Mouse (Mus musculus) cerebellum, adult 18-20 months (tissue): ENCODE measurements around the gene Scn3b.

Source experiments
- DNase-seq, 2 experiments: peaks; one replicate each; pipeline ENCODE4 v3.0.0; 2021

Scn3b gene

DNA sequence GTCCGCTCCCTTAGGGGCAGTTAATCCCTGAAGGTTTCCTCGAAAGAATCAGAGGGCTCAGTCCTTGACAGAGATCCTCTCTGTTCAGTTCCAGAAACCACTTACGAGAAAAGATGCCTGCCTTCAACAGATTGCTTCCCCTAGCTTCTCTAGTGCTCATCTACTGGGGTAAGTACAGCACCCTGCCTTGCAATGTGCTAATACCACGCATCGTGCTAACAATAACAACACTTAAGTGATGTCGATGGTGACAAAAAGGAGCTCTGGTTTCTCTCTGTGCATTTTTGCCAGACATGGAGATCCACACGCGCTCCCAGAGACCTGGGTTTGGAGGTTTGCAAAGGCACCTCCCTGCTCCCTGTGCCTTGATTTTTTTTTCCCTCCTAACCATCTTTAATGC is 863 bp downstream of the Scn3b start:
- no peak for DNase-seq

GRCm38 (mm10) chr9:40271075-40271474 is 2.1 kb downstream of the Scn3b start:
- DNase-seq, result no peak

DNA sequence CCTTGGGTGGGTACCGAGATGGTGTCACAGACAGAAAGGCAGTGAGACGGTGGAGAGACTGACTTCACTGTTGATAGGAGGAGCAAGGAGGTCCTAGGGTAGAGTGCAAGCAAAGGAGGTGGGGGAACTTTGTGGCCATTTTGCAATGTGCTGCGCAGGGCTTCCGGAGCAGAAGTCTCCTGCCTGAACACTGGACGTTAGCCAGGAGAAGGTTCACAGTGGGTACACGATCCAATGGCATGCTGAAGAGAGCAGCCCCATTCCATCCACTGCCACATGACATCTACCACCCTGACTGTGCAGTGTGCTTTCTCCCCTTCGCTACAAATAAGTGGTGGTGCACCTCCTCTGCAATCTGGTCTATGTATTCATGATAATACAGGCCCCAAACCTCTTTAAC is 3.8 kb downstream of the Scn3b start:
- no peak for DNase-seq

GRCm38 (mm10) chr9:40275904-40276303 is 6.9 kb downstream of the Scn3b start:
- no peak for DNase-seq

GRCm38 (mm10) chr9:40277671-40278070 is 8.7 kb downstream of the Scn3b start:
- DNase-seq, result no peak

DNA sequence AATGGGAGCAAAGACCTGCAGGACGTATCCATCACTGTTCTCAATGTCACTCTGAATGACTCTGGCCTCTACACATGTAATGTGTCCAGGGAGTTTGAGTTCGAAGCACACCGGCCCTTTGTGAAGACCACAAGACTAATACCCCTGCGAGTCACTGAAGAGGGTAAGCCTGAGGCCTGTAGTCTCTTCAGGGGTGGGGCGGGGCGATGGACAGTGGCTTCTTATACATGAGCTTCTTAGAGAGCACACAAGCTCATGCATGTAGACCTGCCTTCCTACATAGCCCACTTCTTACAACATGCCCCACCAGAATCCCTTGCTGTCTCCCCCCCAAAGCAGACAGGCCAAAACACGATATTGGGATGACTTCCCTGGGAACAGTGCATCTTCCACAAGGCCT is 10.4 kb downstream of the Scn3b start:
- DNase-seq, result no peak

DNA sequence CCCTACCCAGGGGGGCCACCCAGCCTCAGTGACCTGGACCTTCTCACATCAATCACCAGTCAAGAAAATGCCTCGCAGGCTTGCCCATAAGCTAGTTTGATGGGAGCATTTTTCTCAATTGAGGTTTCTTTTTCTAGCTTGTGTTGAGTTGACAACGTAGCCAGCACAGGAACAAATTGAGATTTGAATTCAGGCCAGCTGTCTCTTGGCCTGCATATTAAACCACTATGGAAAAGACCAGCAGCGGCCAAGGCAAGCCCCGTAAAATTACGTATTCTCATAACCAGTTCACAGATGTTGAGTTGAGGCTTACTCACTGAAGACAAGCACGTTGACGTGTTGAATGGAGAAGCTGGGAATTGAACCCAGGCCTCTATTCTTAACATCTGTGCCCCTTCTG is 14.0 kb downstream of the Scn3b start:
- no peak for DNase-seq

GRCm38 (mm10) chr9:40292475-40292874 is 23.5 kb downstream of the Scn3b start:
- DNase-seq, result no peak

GRCm38 (mm10) chr9:40293286-40293685 is 24.3 kb downstream of the Scn3b start:
- no peak for DNase-seq

DNA sequence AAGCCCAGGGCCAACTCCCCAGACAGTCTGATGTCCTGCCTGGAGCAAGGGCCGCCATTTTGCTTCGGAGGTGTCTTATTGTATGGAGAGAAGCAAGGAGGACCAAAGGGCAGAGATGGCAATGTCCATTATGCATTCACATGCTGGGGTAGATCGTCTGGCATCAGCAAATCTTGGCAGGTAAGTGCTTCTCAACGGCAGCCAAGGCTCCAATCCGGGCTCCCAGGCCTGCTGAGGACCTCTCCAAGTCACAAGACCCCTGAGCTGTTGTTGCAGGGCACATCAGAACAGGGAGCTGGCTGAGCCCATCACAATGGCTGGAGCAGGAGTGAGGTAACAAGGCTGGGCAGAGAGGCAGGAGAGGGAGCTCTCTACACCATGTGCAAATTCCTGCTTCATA is 24.7 kb downstream of the Scn3b start:
- no peak for DNase-seq

- no peak for DNase-seq
Observed at GRCm38 (mm10) chr9:40294210-40294609, 25.2 kb downstream of the Scn3b start.

GRCm38 (mm10) chr9:40294866-40295265 is 25.8 kb downstream of the Scn3b start:
- no peak for DNase-seq

- peak; percentile 64 to 68 for DNase-seq
Observed at GRCm38 (mm10) chr9:40296251-40296650, 27.2 kb downstream of the Scn3b start.

DNA sequence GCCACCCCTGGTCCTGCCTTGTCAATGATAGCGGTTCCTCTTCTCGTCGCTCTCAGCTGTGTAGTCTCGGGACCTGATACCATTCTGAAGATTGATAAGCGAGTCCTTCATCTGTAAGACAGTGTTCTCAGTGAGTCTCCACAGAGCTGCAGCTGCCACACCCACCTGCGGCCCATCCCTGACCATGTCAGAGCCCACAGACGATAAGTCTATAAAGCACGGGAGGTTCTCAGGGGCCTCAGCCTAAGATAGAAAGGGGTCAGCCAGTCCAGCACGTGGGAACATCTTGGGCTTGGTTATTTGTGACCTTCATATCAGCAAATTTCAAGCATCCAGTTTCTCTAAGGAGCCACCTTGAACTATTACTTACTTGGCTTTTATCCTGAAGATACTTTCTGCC is 29.0 kb downstream of the Scn3b start:
- DNase-seq, result no peak

- no peak for DNase-seq
Observed at GRCm38 (mm10) chr9:40299323-40299722, 30.3 kb downstream of the Scn3b start.

DNA sequence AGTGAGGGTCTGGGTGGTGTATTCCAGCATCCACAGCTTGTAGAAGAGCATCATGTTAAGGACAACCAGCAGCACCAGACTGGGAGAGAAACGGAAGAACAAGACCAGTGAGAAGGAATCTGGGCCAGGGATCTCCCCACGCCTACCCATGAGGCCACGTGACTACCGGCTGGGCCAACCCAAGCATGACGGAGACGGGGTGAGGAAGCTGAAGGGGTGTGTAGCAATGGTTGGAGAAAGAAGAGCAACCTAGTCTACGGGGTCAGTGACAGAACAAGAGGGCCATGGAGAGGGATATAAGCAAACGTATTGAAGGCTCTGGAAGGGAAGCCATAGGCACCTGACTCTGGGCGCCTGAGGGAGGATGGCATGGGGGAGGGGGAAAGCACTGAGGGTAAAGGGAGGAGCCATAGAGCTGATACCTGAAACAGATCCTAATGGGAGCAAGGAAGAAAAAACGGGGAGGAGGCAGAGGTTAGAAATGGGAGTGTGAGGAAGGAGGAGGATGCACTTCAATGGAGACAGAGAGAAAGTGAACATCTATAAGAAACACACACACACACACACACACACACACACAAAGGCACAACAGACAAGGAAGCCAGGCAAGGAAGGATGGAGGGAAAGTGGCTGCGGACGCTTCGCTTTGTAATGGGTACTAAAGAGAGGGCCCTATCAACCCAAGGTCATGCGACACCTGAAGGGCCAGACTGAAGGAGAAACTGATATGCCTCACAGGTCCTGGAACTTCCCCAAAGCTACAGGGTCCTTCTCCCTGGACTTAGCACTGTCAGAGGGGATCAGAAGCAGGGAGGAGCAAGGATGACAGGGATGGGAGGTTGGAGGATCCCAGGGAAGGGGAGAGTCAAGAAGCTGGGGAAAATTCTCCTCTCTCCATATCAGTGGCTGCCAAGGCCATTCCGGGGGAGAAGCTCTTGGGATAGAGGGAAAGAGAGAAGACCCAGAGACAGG is 31.3 kb downstream of the Scn3b start:
- no peak for DNase-seq

DNA sequence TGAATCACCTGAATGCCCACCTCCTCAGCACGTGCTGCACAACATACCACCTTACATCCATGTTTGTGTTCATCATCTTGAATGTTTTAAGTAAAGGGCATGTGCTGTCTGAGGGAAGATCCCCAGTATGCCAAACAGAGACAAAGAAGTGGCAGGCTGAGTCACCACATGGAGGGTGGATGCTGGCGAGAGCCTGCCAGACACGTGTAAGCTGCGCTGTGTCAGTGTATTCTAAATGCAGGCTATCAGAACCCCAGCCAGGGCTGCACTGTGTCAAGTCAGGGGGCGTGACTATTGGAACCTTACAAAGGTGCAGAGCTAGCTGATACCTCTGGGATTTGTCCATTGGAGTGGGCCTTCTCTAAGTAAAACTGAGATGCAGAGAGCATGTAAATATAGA is 32.5 kb downstream of the Scn3b start:
- no peak for DNase-seq

DNA sequence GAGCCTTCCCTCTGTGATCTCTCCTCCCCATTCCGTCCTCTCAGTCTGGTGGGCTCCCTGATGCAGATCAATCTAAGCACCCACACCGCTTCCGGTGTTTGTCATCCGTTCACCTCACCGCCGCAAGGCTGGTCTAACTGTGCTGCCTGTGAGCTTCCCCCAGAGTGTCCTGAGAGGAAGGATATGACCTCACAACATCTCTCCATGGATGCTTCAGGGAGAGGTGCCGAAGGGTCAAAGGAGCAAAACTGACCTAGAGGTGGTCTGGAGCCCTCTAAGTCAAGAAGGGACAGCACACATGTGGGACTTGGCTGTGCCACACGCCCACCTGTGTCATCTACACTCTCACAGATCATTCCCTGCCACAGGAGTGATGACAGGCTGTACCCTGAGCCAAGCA is 33.4 kb downstream of the Scn3b start:
- DNase-seq, result no peak

DNA sequence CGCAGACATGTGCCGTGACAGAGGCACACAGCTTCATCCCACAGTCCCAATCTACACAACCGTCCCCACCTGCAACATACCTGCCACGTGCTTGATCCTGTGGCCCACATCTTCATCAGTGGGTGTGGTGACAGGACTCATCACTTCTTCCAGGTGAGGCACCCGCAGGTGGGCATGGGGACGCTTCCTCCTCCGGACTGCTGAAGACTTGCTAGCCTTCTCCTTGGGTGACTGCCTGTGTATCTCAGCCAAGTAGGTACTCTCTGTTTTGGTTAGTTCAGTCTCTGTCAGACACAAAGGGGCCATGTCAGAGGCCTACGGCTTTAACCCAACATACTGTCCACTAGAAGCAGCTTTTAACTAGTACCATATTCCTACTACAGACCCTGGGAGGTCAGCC is 35.2 kb downstream of the Scn3b start:
- DNase-seq, result no peak

DNA sequence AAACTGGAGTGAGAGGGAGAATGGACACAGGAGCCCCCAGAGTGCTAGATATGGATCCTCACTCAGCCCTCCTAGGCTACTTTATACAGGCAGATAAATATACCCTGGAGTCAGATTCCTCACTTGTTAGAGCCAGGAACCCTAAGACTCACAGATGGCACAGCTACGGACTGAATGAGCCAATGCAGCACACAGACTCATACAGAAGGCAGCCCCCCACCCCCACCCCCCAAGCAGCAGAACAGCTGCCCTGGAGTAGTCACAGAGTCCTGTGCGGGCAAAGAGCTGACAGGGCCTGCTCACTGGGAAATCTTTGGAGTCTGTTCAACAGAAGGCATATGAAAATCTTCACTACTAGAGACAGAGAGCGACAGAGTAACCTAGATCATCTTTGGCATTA is 38.3 kb downstream of the Scn3b start:
- DNase-seq, result no peak

GRCm38 (mm10) chr9:40309876-40310275 is 40.9 kb downstream of the Scn3b start:
- DNase-seq, result no peak

DNA sequence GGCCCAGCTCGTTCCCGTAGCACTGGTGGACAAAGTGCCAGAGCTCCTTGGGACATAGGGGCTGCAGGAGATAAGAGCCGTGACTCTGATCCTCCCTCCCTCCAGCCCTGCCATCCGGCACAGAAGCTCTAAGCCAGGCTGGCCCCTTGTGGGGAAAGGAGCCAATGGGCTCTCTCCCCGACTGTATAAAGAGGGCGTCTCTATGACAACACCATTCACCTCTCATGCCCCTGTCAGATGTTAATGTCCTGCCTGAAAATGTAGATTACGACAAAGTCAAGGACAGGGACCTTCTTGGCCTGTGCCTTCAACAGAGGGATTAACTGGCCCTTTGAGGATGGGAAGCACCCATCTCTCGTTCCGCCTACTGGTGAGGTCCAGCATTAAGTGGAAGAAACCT is 42.8 kb downstream of the Scn3b start:
- no peak for DNase-seq

DNA sequence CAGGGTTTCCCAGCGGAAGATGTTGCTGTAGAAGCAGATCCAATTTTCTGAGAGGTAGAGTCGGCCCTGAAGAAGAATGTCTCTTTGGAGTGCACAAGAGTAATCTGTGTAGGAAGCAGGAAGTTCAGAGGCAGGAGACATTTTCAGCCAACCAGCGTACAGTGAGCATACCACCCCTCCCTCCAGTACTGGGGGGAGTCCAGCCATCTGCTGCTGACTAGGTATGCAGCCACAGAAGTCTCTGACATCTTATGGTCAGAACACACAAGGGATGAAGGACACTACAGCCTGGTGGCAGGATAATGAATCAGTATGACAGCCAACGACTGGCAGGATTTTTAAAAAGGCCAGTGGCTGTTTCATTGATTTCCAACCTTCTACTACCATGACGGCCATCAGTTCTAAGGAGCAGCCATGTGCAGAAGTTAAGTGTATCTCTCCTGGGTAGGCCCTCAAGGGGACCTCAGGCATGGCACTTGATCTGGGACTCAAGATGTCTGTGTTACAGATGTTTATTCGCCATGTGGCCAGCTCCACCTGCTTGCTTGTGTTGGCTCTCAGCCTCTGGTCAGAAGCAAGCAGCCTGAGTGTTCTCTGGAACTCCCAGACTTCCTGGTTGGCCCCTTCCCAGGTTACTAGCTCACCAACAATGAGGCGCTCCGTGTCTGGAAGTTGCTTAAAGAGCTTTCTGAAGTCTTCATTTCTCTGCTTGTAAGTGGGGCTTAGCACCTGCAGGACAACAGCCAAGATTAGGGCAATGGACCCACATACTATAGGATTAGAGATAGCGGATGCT is 48.0 kb downstream of the Scn3b start:
- peak in 1 of 2 experiments; percentile 42 for DNase-seq

DNA sequence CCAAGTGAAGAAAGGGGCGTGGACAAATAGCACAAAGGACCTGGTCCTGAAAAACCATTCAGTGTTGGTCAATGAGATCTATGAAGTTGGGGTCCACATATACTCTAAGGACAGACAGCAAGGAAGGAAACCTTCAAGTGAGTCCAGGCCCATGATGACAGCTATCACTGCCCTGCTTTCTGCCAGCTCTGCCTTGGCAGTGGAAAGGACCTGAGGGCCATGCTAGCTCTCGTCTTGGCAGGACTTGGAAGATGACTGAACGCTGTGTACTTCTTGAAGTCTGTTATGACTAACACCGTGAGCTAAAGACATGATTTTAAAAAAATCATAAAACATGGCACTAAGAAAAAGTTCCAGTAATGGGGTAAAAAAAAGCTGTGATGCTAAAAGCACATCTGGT is 48.7 kb downstream of the Scn3b start:
- DNase-seq, result no peak
